Mouse (Mus musculus) lung, postnatal 10 days (tissue): ENCODE measurements around the gene Asb6.

Source experiments
- DNase-seq: peaks from one replicate; pipeline ENCODE4 v3.0.0; 2021

The Asb6 gene

GRCm38 (mm10) chr2:30795271-30795888 lies 34.8 kb downstream of the Asb6 start:
- no peak for DNase-seq

- DNase-seq = peak; percentile 97
Measured at GRCm38 (mm10) chr2:30794179-30795108, 35.7 kb downstream of the Asb6 start.

- no peak for DNase-seq
Measured at GRCm38 (mm10) chr2:30792061-30792460, 38.1 kb downstream of the Asb6 start.

- no peak for DNase-seq
Measured at GRCm38 (mm10) chr2:30787466-30787865, 42.7 kb downstream of the Asb6 start.

- DNase-seq = peak; percentile 91
Measured at GRCm38 (mm10) chr2:30784078-30784994, 45.8 kb downstream of the Asb6 start.

- DNase-seq = peak; percentile 90
Measured at GRCm38 (mm10) chr2:30783346-30783745, 46.8 kb downstream of the Asb6 start.

GRCm38 (mm10) chr2:30782312-30783290 lies 47.5 kb downstream of the Asb6 start:
- no peak for DNase-seq

- no peak for DNase-seq
Measured at GRCm38 (mm10) chr2:30779241-30779640, 50.9 kb downstream of the Asb6 start.

- no peak for DNase-seq
Measured at GRCm38 (mm10) chr2:30778235-30778634, 51.9 kb downstream of the Asb6 start.

- no peak for DNase-seq
Measured at GRCm38 (mm10) chr2:30777266-30777665, 52.9 kb downstream of the Asb6 start.

GRCm38 (mm10) chr2:30775955-30776354 lies 54.2 kb downstream of the Asb6 start:
- DNase-seq = no peak

- no peak for DNase-seq
Measured at GRCm38 (mm10) chr2:30773313-30774005, 56.7 kb downstream of the Asb6 start.
